Mouse (Mus musculus) kidney, postnatal 0 days (tissue): ENCODE measurements at regions not wholly inside any gene's neighbourhood (a gene's known extent, or its start where the extent isn't known, plus 50 kb on each side); places are given as distances from the start of the nearest gene placed in this dataset.
A peak's percentile ranks its signal among the peaks of the same experiment; 100 is the strongest.

ENCODE experiments used
- ATAC-seq: fragments of 200-750 bp; cut with Nextera tagmentation; replicated peaks from 2 replicates; pipeline ENCODE4 v1.8.0; 2017; ENCODE audit warnings: low read depth, moderate number of reproducible peaks, moderate TSS enrichment, moderate library complexity; ENCODE audit not compliant: low FRiP score
- DNase-seq: peaks from one replicate; pipeline ENCODE4 v3.0.0-alpha.2; 2016; ENCODE audit warnings: low spot score
- H3K27ac ChIP-seq: fragments of 300-500 bp; sonication (generic); 2 replicates; pipeline ENCODE4 v1.5.1; 2014; ENCODE audit warnings: mild to moderate bottlenecking
- H3K27me3 ChIP-seq: fragments of 300-500 bp; sonication (generic); 2 replicates; pipeline ENCODE4 v1.6.1; 2014; ENCODE audit warnings: low read length, mixed read lengths; ENCODE audit not compliant: insufficient read depth
- H3K36me3 ChIP-seq: fragments of 300-500 bp; sonication (generic); 2 replicates; pipeline ENCODE4 v1.6.1; 2014; ENCODE audit warnings: low read length, mixed read lengths; ENCODE audit not compliant: insufficient read depth
- H3K4me1 ChIP-seq: fragments of 300-500 bp; sonication (generic); replicated peaks from 2 replicates; pipeline ENCODE4 v1.6.1; 2014; ENCODE audit warnings: antibody characterized with exemption, low read length, mixed read lengths; ENCODE audit not compliant: insufficient read depth
- H3K4me2 ChIP-seq: fragments of 300-500 bp; sonication (generic); 2 replicates; pipeline ENCODE4 v1.6.1; 2014; ENCODE audit warnings: mild to moderate bottlenecking, low read length, moderate library complexity, mixed read lengths
- H3K4me3 ChIP-seq: fragments of 300-500 bp; sonication (generic); replicated peaks from 2 replicates; pipeline ENCODE4 v1.5.1; 2014; ENCODE audit warnings: low read depth, low read length
- H3K9ac ChIP-seq: fragments of 300-500 bp; sonication (generic); 2 replicates; pipeline ENCODE4 v1.6.1; 2014; ENCODE audit warnings: low read depth, low read length
- H3K9me3 ChIP-seq: fragments of 300-500 bp; sonication (generic); replicated peaks from 2 replicates; pipeline ENCODE4 v1.6.1; 2016; ENCODE audit warnings: low read length, inconsistent platforms, mixed read lengths
- CTCF ChIP-seq: IDR thresholded peaks from 2 replicates; pipeline ENCODE4 v1.5.1; 2016; ENCODE audit warnings: antibody characterized with exemption, low read depth, mild to moderate bottlenecking, moderate library complexity
- WGBS: fragments of 180-500 bp; shearing (Covaris S2); extraction: QIAGEN DNeasy Blood & Tissue Kit; methylation state at CpG from one replicate; pipeline ENCODE4 v1.1.7; 2014; 5-methylcytosine and 5-hydroxymethylcytosine counted together

GRCm38 (mm10) chr10:104423761-104424160, 229.9 kb downstream of the Gm4340 start:
- no peak overlapping the region for H3K4me3 ChIP-seq
- ATAC-seq (no peak), DNase-seq (no peak)
- H3K9ac ChIP-seq = no peak overlapping the region
- no peak overlapping the region for H3K27ac ChIP-seq
- H3K36me3 ChIP-seq = no peaks in the 10 kb centered on the region
- H3K9me3 ChIP-seq = no peaks in the 10 kb centered on the region
- TF ChIP-seq CTCF = no peak
- H3K4me2 ChIP-seq = no peak overlapping the region
- no peaks in the 10 kb centered on the region for H3K4me1 ChIP-seq
- H3K27me3 ChIP-seq = no peaks in the 10 kb centered on the region

- Histone ChIP-seq H3K9ac (no peak overlapping the region), H3K4me2 (no peak overlapping the region), H3K4me1 (no peaks in the 10 kb centered on the region), H3K4me3 (no peak overlapping the region), H3K27ac (no peak overlapping the region), H3K27me3 (no peaks in the 10 kb centered on the region), H3K36me3 (no peaks in the 10 kb centered on the region), H3K9me3 (no peaks in the 10 kb centered on the region)
- TF ChIP-seq CTCF = no peak
- 80% methylated on average over 4 of the region's 4 CpGs for WGBS
- DNase-seq (no peak), ATAC-seq (no peak)
Observed at GRCm38 (mm10) chr10:104444926-104445325, 251.1 kb downstream of the Gm4340 start.

GRCm38 (mm10) chr10:104455549-104456351, 261.9 kb downstream of the Gm4340 start:
- no peak for TF ChIP-seq CTCF

GRCm38 (mm10) chr10:104456352-104456725, 262.5 kb downstream of the Gm4340 start:
- Histone ChIP-seq H3K9ac (no peak overlapping the region), H3K4me1 (no peaks in the 10 kb centered on the region), H3K4me3 (peak overlapping the region; percentile 20), H3K27me3 (no peaks in the 10 kb centered on the region), H3K36me3 (no peaks in the 10 kb centered on the region), H3K4me2 (peak overlapping the region; percentile 61), H3K9me3 (no peaks in the 10 kb centered on the region), H3K27ac (no peak overlapping the region)
- DNase-seq = peak; percentile 23
- 4% methylated on average over 5 of the region's 5 CpGs for WGBS
- ATAC-seq = no peak
- TF ChIP-seq CTCF = no peak

More at GRCm38 (mm10) chr10:104455549-104456351, 261.9 kb downstream of the Gm4340 start:
- Histone ChIP-seq H3K27ac (no peak overlapping the region), H3K4me3 (peak overlapping the region; percentile 20), H3K36me3 (no peaks in the 10 kb centered on the region), H3K9ac (0 out of 2 replicates have a peak overlapping the region, but pooled peaks have one; percentile 31), H3K27me3 (no peaks in the 10 kb centered on the region), H3K9me3 (no peaks in the 10 kb centered on the region), H3K4me2 (peak overlapping the region; percentile 61), H3K4me1 (no peaks in the 10 kb centered on the region)
- 0 out of 2 replicates have a peak, but pooled peaks have one; percentile 29 for ATAC-seq
- DNase-seq = peak; percentile 41
- 12% methylated on average over 14 of the region's 14 CpGs for WGBS

GRCm38 (mm10) chr10:104486226-104486944, 292.5 kb downstream of the Gm4340 start:
- Histone ChIP-seq H3K9ac (no peak overlapping the region), H3K4me2 (no peak overlapping the region), H3K36me3 (no peaks in the 10 kb centered on the region), H3K27me3 (no peaks in the 10 kb centered on the region), H3K9me3 (no peaks in the 10 kb centered on the region), H3K27ac (no peak overlapping the region), H3K4me3 (no peak overlapping the region), H3K4me1 (no peaks in the 10 kb centered on the region)
- ATAC-seq = 0 out of 2 replicates have a peak, but pooled peaks have one; percentile 13
- no peak for DNase-seq
- no peak for TF ChIP-seq CTCF
- 95% methylated on average over 5 of the region's 5 CpGs for WGBS

GRCm38 (mm10) chr10:104489301-104489700, 295.5 kb downstream of the Gm4340 start:
- DNase-seq (peak; percentile 3), ATAC-seq (no peak)
- WGBS = 63% methylated on average over 4 of the region's 4 CpGs
- Histone ChIP-seq H3K4me3 (no peak overlapping the region), H3K27me3 (no peaks in the 10 kb centered on the region), H3K27ac (no peak overlapping the region), H3K9me3 (no peaks in the 10 kb centered on the region), H3K9ac (no peak overlapping the region), H3K4me2 (no peak overlapping the region), H3K4me1 (no peaks in the 10 kb centered on the region), H3K36me3 (no peaks in the 10 kb centered on the region)
- TF ChIP-seq CTCF = no peak
